Mouse (Mus musculus) spleen, adult 18-20 months (tissue): ENCODE results near the gene Ssbp2.

Source experiments
- DNase-seq, 2 experiments: peaks; one replicate each; pipeline ENCODE4 v3.0.0; 2022; ENCODE audit warnings: mixed read lengths in 2 of 2

Gene Ssbp2

DNA sequence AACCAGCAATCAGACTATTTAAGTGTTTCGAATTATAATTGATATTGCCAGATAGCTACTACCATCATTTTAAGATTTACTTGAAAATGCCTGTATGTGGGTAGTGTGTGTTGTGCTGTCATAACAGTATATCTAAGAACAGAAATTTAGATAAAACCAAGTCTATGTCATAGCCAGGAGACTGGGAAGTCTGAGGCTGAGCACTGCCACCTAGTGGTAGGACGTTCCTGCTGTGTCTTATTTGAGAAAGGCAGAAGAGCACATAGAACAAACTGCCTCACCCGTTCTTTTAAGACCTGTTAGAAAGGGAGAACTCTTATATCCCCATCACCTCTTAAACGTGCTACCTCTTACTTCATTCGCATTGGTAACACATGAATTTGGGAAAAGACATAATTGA lies 176.7 kb downstream of the Ssbp2 start:
- DNase-seq, result peak; percentile 51 to 76

DNA sequence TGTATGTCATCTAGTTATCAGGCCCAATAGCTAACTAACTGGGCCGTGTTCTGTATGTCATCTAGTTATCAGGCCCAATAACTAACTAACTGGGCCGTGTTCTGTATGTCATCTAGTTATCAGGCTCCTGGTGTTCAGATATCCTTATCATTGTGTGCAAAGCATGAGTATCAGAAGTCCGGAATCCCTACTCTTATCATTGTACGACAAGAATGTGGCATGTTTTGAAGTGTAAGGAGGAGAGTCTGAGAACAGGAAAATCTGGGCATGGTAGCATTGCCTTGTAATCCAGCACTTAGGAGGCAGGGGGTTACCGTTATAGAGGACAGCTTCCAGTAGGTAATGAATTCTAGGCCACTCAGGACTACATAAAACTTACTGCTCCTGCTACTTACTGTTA lies 178.8 kb downstream of the Ssbp2 start:
- no peak for DNase-seq

DNA sequence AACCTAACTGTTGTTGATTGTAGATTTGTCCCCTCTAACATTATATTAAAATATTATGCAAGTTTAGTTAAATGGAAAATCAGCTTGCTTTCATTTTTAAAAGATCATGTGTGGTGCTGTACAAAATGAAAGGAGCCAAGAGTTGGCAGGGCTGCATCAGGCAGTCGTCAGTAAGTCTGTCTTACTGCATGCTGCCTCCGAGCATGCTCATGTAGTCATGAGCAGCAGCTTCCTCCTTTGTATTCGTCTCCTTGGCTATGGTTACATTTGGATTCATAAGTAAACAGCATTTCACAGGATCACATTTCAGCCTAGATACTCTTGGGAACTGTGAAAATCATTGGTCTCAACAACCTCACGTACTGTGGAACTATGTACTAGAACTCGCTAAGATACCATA lies 180.1 kb downstream of the Ssbp2 start:
- DNase-seq, result no peak

GRCm38 (mm10) chr13:91648240-91648639 lies 188.2 kb downstream of the Ssbp2 start:
- no peak for DNase-seq

DNA sequence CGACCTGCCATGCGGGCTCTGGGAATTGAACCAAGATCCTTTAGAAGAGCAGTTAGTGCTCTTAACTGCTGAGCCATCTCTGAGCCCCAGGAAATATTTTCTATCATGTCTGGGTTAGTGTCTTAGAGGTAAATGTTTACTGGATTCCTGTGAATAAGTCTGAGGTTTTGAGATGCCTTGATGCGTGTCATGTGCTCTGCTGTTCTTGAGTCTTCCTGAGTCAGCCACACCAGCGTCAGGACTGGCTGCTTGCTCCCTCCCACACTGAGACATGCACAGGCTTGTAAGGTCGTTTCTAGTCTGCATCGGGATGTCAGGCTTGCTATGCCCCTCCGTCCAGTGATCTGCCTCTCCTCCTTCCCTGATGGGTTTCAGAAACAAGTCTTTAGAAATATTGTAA lies 189.8 kb downstream of the Ssbp2 start:
- DNase-seq, result no peak

GRCm38 (mm10) chr13:91661068-91661795 lies 201.1 kb downstream of the Ssbp2 start:
- no peak for DNase-seq

GRCm38 (mm10) chr13:91662751-91663150 lies 202.7 kb downstream of the Ssbp2 start:
- no peak for DNase-seq

- DNase-seq, result no peak
These were observed 213.2 kb downstream of the Ssbp2 start for GRCm38 (mm10) chr13:91673241-91673640.

GRCm38 (mm10) chr13:91680764-91681437 lies 220.8 kb downstream of the Ssbp2 start:
- no peak for DNase-seq

DNA sequence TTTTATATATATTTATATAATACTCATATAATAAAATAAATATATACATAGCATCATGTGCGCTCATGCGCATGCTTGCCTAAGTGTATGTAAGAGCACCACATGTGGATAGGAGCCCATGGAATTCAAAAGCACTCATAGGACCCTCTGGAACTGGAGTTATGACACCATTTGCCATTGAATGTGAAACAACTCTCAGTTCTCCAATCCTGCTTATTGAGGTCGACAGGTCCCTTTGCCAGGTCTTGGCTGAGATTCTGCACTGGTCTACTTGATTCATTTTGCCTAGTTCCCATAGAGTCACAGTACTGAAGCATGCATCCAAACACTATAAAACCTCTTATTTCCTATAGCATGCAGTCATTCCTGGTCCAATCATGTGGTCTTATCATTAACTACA lies 221.4 kb downstream of the Ssbp2 start:
- no peak for DNase-seq

- DNase-seq, result no peak
These were observed 230.0 kb downstream of the Ssbp2 start for GRCm38 (mm10) chr13:91690118-91690517.

- no peak for DNase-seq
These were observed 233.5 kb downstream of the Ssbp2 start for GRCm38 (mm10) chr13:91693615-91694014.

GRCm38 (mm10) chr13:91695406-91695805 lies 235.3 kb downstream of the Ssbp2 start:
- no peak for DNase-seq

- DNase-seq, result no peak
These were observed 236.1 kb downstream of the Ssbp2 start for GRCm38 (mm10) chr13:91696109-91696645.

GRCm38 (mm10) chr13:91697011-91697410 lies 236.9 kb downstream of the Ssbp2 start:
- peak in 1 of 2 experiments; percentile 6 for DNase-seq

GRCm38 (mm10) chr13:91702337-91702736 lies 242.3 kb downstream of the Ssbp2 start:
- peak in 1 of 2 experiments; percentile 18 for DNase-seq

GRCm38 (mm10) chr13:91719487-91719886 lies 259.4 kb downstream of the Ssbp2 start:
- DNase-seq, result no peak

DNA sequence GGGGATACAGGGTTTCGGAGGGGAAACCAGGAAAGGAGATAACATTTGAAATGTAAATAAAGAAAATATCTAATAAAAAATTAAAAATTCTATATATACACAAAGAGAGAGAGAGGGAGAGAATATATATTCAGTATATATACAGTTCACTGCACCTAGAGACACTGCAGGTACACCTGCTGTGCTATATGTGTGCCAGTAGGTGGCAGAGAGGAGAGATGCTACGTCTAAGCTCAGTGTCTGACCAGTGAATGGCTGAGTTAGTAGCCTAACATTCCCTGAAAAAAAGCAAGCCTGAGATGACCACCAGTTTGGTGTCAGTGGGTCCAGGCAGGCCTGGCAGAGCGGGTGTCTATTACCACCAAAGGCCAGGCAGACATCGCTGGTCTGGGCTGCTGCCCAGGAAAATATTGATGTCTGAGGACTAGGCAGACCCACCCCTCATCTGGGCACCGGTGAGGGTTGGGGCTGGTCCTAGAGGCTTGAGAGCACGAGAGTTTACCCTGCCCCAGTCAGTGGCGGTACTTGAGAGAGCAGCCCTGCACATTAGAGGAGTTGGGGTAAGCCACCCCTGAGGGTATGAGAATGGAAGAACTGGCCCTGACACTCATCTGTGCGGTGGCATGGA lies 263.1 kb downstream of the Ssbp2 start:
- DNase-seq, result no peak

- no peak for DNase-seq
These were observed 263.6 kb downstream of the Ssbp2 start for GRCm38 (mm10) chr13:91723736-91724119.

DNA sequence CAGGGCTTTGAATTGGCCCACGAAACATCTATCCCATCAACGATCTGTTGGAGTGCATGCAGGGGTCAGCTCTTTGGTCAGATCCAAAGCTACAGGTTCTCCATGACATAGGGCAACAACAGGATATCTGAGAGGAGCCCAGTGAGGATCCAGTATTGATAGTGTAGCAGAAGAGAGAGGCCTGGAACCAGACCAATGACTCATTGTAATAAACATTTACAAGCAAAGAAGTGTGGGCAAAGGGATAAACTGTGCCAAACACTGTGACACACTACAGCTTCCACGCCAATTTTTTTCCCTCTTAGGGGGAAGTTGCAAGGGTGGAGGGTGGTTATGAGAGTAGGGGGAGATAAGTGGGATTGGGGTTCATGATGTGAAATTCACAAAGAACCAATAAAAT lies 264.1 kb downstream of the Ssbp2 start:
- DNase-seq, result no peak

DNA sequence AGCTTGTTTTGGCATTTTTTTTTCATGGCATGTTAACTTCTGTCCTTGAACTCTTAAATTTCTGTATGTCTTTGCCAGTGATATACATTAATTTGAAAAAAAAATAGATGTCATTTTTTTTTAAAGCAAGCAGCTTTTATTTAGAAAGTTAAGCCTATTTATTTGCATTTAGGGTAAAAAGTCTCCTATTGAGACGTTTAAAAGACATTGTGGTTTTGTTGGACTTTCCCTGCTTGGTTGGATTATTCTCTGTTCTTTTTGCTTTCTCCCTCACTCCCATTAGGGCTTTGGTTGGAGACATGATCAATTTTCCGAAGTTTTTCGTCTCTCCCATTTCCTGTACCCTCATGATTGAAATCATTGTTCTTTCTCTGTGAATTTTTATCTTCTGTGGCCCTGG lies 265.0 kb downstream of the Ssbp2 start:
- no peak for DNase-seq

- DNase-seq, result no peak
These were observed 267.8 kb downstream of the Ssbp2 start for GRCm38 (mm10) chr13:91727899-91728298.

DNA sequence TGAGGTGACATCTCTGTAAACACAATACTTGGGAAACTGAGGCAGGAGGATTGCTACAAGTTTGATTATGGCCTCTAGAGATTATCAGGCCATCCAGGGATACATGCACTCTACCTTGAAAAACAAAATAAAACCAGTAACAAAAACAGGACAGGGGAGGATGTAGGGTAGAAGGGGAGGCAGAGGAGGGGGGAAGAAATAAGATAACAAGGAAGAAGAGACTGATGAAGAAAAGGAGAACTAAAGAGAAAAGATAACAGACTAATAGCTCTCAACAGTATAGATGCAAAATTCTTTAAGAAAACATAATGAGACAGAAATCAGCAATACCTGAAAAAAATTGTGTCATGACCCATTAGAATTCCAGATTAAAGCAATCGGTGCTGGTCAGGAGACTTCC lies 277.1 kb downstream of the Ssbp2 start:
- no peak for DNase-seq

GRCm38 (mm10) chr13:91740851-91741250 lies 280.8 kb downstream of the Ssbp2 start:
- DNase-seq, result no peak
